Mouse (Mus musculus): Measurements from ENCODE around the gene Vsnl1. TPM values are rescaled to one million over a fixed set of nuclear protein-coding genes. Genes with fewer than 3 reads are reported as not detected.

Vsnl1 gene
- polyA plus RNA-seq, 1 experiment from 2014 or later: 5.9 TPM

Small RNA genes lying within 50 kb of the gene (microRNA-seq; reads per million reads assigned to microRNA genes)
- gene Mir7675: not detected

Other genes with a start within 250 kb of the Vsnl1 start
- not detected in 2 replicates for gene Msgn1, start 227.6 kb downstream of the Vsnl1 start, polyA plus RNA-seq (2015; fragmentation: Nextera tagmentation; extraction: Ambion mirVana)
- gene Gen1, start 170.8 kb downstream of the Vsnl1 start, polyA plus RNA-seq (2015; fragmentation: Nextera tagmentation; extraction: Ambion mirVana): 11.7 and 11.9 TPM in 2 replicates
- gene Smc6, start 170.7 kb downstream of the Vsnl1 start, polyA plus RNA-seq (2015; fragmentation: Nextera tagmentation; extraction: Ambion mirVana): 153 and 155 TPM in 2 replicates
- gene Rad51ap2, start 19.5 kb upstream of the Vsnl1 start, polyA plus RNA-seq (2015; fragmentation: Nextera tagmentation; extraction: Ambion mirVana): 0.43 and 0.46 TPM in 2 replicates